Mouse (Mus musculus) olfactory bulb, adult 2 months (tissue): ENCODE data around the gene Plekhm1.

Experiments used
- CTCF ChIP-seq: fragments of 200-500 bp; IDR thresholded peaks from 2 replicates; pipeline ENCODE4 v1.5.1; 2012; ENCODE audit warnings: low read depth, mild to moderate bottlenecking, low read length, moderate library complexity; ENCODE audit not compliant: insufficient read depth
- POLR2A ChIP-seq: fragments of 200-500 bp; IDR thresholded peaks from 2 replicates; pipeline ENCODE4 v1.6.1; 2012; ENCODE audit warnings: mild to moderate bottlenecking, low read depth, low read length, moderate library complexity; ENCODE audit not compliant: insufficient read depth

DNA sequence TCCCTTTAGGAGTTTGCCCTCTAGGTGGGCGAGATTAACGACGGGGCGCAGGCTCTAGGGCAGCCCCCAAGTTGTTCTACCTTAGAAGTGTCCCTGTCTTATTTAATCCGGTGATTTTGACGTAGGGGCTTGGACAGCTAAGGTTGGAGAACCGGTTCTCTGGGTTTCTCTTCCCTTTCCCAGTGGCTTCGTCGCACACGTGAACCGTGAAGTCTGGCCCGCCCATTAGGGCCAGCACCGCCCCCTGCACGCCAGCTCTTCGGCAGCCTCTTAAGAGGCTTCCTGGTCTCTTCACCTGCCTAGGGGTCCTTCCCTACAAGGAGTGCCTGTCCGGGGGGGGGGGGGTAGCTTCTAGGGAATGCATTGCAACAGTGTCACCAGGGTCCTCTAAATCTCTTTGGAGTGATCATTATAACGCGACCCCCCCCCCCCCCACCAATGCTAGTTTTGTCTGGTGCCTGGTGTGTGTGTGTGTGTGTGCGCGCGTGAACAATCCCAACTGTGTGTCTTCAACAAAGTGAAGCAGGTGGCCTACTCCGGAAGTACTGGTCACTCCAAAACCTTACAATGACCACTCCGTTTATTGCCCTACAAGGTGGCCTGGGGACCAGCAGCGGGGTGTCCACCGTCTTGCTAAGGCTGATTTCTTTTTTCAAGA lies 51.0 kb downstream of the Plekhm1 start:
- no peak for TF ChIP-seq CTCF
- no peak for TF ChIP-seq POLR2A
